Mouse (Mus musculus) heart, adult 2 months (tissue): ENCODE results near the gene Pemt.

Source experiments
- CTCF ChIP-seq: fragments of 200-600 bp; IDR thresholded peaks from 2 replicates; pipeline ENCODE4 v1.8.1; 2022; ENCODE audit warnings: antibody characterized with exemption, mild to moderate bottlenecking, moderate library complexity
- EP300 ChIP-seq: fragments of 200-500 bp; IDR thresholded peaks from 2 replicates; pipeline ENCODE4 v1.6.1; 2011; ENCODE audit warnings: low read depth, low read length, control low read depth; ENCODE audit not compliant: insufficient read depth
- POLR2A ChIP-seq: fragments of 200-500 bp; IDR thresholded peaks from 2 replicates; pipeline ENCODE4 v1.6.1; 2011; ENCODE audit warnings: mild to moderate bottlenecking, low read depth, low read length, control low read depth; ENCODE audit not compliant: insufficient read depth

DNA sequence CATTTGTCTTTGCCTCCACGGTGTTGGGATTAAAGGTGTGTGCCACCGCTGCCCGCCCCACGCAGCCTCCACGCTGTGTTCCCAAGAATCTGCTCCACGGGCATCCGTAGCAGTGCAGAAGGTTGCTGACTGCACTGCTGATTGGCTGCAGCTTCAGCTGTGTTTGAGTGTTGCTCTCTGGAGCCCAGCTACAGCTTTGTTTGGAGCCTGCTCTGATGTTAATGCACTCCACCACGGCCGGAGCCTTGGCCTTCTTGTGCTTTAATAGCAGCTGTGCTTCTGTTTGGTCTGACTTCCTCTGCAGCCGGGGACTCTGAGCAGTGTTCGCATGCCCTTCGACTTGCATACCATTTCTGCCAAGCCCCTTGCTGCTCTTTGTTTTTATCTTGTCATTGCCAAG is 112.3 kb downstream of the Pemt start:
- TF ChIP-seq POLR2A (no peak), CTCF (no peak), EP300 (no peak)
